Mouse (Mus musculus) thymus, adult 2 months (tissue): ENCODE results near the gene Grin3b. TPM values are rescaled to one million over a fixed set of nuclear protein-coding genes. Genes with fewer than 3 reads are reported as not detected.

ENCODE experiments used
- DNase-seq: peaks from one replicate; pipeline ENCODE4 v3.0.0; 2021
- H3K27ac ChIP-seq: fragments of 200-500 bp; 2 replicates; pipeline ENCODE4 v1.5.1; 2012; ENCODE audit warnings: low read length, control low read depth; ENCODE audit not compliant: control insufficient read depth, insufficient read depth
- H3K27me3 ChIP-seq: fragments of 200-500 bp; 2 replicates; pipeline ENCODE4 v1.6.1; 2012; ENCODE audit warnings: mild to moderate bottlenecking, low read length, moderate library complexity, mixed read lengths; ENCODE audit not compliant: control insufficient read depth, insufficient read depth
- H3K36me3 ChIP-seq: fragments of 200-500 bp; 2 replicates; pipeline ENCODE4 v1.6.1; 2012; ENCODE audit warnings: mild to moderate bottlenecking, low read length, moderate library complexity; ENCODE audit not compliant: control insufficient read depth, insufficient read depth
- H3K4me1 ChIP-seq: fragments of 200-500 bp; replicated peaks from 2 replicates; pipeline ENCODE4 v1.6.1; 2012; ENCODE audit warnings: low read length; ENCODE audit not compliant: control insufficient read depth, insufficient read depth
- H3K4me3 ChIP-seq: fragments of 200-500 bp; 2 replicates; pipeline ENCODE4 v1.5.1; 2012; ENCODE audit warnings: mild to moderate bottlenecking, low read length, control low read depth, moderate library complexity; ENCODE audit not compliant: control insufficient read depth, insufficient read depth
- CTCF ChIP-seq: fragments of 200-500 bp; IDR thresholded peaks from 2 replicates; pipeline ENCODE4 v1.5.1; 2012; ENCODE audit warnings: mild to moderate bottlenecking, control low read depth, low read length, moderate library complexity, borderline replicate concordance; ENCODE audit not compliant: control insufficient read depth, poor library complexity, insufficient read depth; ENCODE audit errors: extremely low read depth
- POLR2A ChIP-seq: fragments of 200-500 bp; IDR thresholded peaks from 2 replicates; pipeline ENCODE4 v1.6.1; 2012; ENCODE audit warnings: mild to moderate bottlenecking, low read length, control low read depth, moderate library complexity; ENCODE audit not compliant: control insufficient read depth, poor library complexity, insufficient read depth; ENCODE audit errors: extremely low read depth
- WGBS: fragments of 180-500 bp; shearing (Covaris S2); methylation state at CpG from one replicate; pipeline ENCODE4 v1.1.7; 2018; 5-methylcytosine and 5-hydroxymethylcytosine counted together
- polyA plus RNA-seq: library from polyadenylated mRNA; depleted of rRNA; stranded (reverse); fragments of >200 nt; gene quantifications from 2 replicates; pipeline ENCODE4 v1.2.3, GENCODE M21; 2012

Grin3b gene
- polyA plus RNA-seq, 1 experiment, result 0.07 TPM

GRCm38 (mm10) chr10:80017361-80017760 lies 46.8 kb downstream of the Grin3b start:
- Histone ChIP-seq H3K4me3 (peak overlapping the region; percentile 83), H3K36me3 (peaks cover 42% of the 10 kb centered on the region), H3K27ac (peak overlapping the region; percentile 99), H3K27me3 (no peaks in the 10 kb centered on the region), H3K4me1 (peaks cover 49% of the 10 kb centered on the region)
- 2% methylated on average over 3 of the region's 3 CpGs for WGBS
- peak; percentile 97 for DNase-seq
- TF ChIP-seq CTCF, result peak; percentile 15; the same call in 1 of the 2 replicates
- TF ChIP-seq POLR2A, result no peak

GRCm38 (mm10) chr10:80017771-80018170 lies 47.3 kb downstream of the Grin3b start:
- Histone ChIP-seq H3K4me1 (peaks cover 53% of the 10 kb centered on the region), H3K4me3 (peak overlapping the region; percentile 83)
- WGBS, result 14% methylated on average over 14 of the region's 14 CpGs

GRCm38 (mm10) chr10:80018739-80019297 lies 48.3 kb downstream of the Grin3b start:
- Histone ChIP-seq H3K36me3 (peaks cover 54% of the 10 kb centered on the region), H3K27ac (peak overlapping the region; percentile 99), H3K4me1 (peaks cover 60% of the 10 kb centered on the region), H3K27me3 (no peaks in the 10 kb centered on the region), H3K4me3 (peak overlapping the region; percentile 65)
- TF ChIP-seq CTCF (no peak), POLR2A (0 out of 2 replicates have a peak, but pooled peaks have one; percentile 45)
- peak; percentile 67 for DNase-seq
- WGBS, result 20% methylated on average over 13 of the region's 15 CpGs

More at GRCm38 (mm10) chr10:80017771-80018170, 47.3 kb downstream of the Grin3b start:
- peak; percentile 62 for DNase-seq
- no peak for TF ChIP-seq CTCF
- Histone ChIP-seq H3K27ac (peak overlapping the region; percentile 99), H3K27me3 (no peaks in the 10 kb centered on the region), H3K36me3 (peaks cover 46% of the 10 kb centered on the region)

GRCm38 (mm10) chr10:80019471-80020131 lies 49.1 kb downstream of the Grin3b start:
- no peak for TF ChIP-seq POLR2A
- no peak for TF ChIP-seq CTCF
- WGBS, result 91% methylated on average over 20 of the region's 20 CpGs
- no peaks in the 10 kb centered on the region for H3K27me3 ChIP-seq
- peak overlapping the region; percentile 65; the same call in 1 of the 2 replicates for H3K4me3 ChIP-seq
- H3K4me1 ChIP-seq, result peaks cover 66% of the 10 kb centered on the region
- DNase-seq, result peak; percentile 18
- peak overlapping the region; percentile 84 for H3K27ac ChIP-seq
- peaks cover 56% of the 10 kb centered on the region for H3K36me3 ChIP-seq

- TF ChIP-seq CTCF (no peak), POLR2A (no peak)
- Histone ChIP-seq H3K4me3 (no peak overlapping the region), H3K36me3 (peaks cover 62% of the 10 kb centered on the region), H3K27ac (0 out of 2 replicates have a peak overlapping the region, but pooled peaks have one; percentile 84), H3K27me3 (no peaks in the 10 kb centered on the region), H3K4me1 (peaks cover 70% of the 10 kb centered on the region)
- WGBS, result 81% methylated on average over 11 of the region's 11 CpGs
- no peak for DNase-seq
Measured at GRCm38 (mm10) chr10:80020191-80020590, 49.7 kb downstream of the Grin3b start.

GRCm38 (mm10) chr10:80020603-80021319 lies 50.2 kb downstream of the Grin3b start:
- Histone ChIP-seq H3K36me3 (peaks cover 67% of the 10 kb centered on the region), H3K27ac (peak overlapping the region; percentile 88), H3K27me3 (no peaks in the 10 kb centered on the region), H3K4me3 (no peak overlapping the region), H3K4me1 (peaks cover 70% of the 10 kb centered on the region)
- WGBS, result 88% methylated on average over 18 of the region's 18 CpGs
- TF ChIP-seq CTCF, result 0 out of 2 replicates have a peak, but pooled peaks have one; percentile 10
- TF ChIP-seq POLR2A, result no peak
- peak; percentile 24 for DNase-seq
